Mouse (Mus musculus): ENCODE data around the gene Mier2. TPM values are rescaled to one million over a fixed set of nuclear protein-coding genes. Genes with fewer than 3 reads are reported as not detected.

The Mier2 gene
- total and polyA plus RNA-seq, 2 experiments from 2014 or later, result 43.3 to 95.6 TPM

DNA sequence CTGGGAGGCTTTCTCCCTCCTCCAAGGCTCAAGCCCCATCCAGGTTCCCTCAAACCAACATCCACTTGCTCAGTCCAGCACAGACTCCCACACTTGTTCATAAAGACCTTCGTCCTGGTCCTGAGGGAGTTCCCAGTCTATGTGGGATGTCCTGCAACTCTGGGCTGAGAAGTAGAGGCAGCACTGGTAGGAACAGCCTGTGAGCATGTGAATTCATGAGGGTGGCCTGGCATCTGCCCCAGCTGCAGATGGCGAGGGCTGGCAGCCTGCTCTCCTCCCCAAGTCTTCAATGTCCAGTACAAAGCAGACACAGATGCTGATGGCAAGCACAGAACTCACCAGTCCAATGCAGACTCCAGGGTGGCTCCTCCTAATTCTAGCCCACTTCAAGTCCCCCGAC, 16.7 kb downstream of the Mier2 start:
- 93% methylated on average over 3 of the region's 3 CpGs for WGBS
- H3K4me2 ChIP-seq (ENCODE audit: low read depth, low read length, poor library complexity, severe bottlenecking), result no peak overlapping the region
- peaks cover 39% of the 10 kb centered on the region for H3K36me3 ChIP-seq (ENCODE audit: insufficient read depth, low read length)
- no peaks in the 10 kb centered on the region for H3K4me1 ChIP-seq (ENCODE audit: insufficient read depth, low read length)
- ATAC-seq (ENCODE audit: low FRiP score) (no peak), DNase-seq (ENCODE audit: low spot score) (no peak)
- H3K27me3 ChIP-seq (ENCODE audit: insufficient read depth, low read length), result no peaks in the 10 kb centered on the region
- no peaks in the 10 kb centered on the region for H3K9me3 ChIP-seq (ENCODE audit: low read length)
- no peak overlapping the region for H3K4me3 ChIP-seq (ENCODE audit: low read depth, low read length)
- TF ChIP-seq CTCF (IDR thresholded peaks at IDR 0.05), result no peak
- no peak overlapping the region for H3K27ac ChIP-seq (ENCODE audit: low read depth, low read length)
- no peak overlapping the region for H3K9ac ChIP-seq (replicated peaks; ENCODE audit: low read length, poor library complexity, severe bottlenecking)

DNA sequence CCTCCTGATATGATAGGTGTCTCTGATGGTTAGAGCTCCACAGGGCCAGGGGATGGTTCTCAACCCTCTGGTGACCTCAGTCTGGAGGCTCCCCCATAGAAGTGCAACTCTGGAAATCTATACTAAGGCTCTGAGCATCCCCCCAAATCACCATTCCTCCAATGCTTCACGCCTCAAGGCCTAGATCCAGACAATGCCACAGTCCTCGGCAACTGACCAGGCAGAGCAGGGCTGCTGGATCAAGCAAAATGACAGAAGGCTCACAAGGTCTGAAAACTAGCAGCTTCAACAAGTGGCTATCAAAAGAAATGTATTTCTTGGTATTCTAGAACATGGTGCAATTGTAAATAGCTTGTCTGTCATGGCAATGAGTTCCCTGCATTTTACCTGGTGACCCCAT, 17.2 kb downstream of the Mier2 start:
- TF ChIP-seq CTCF (IDR thresholded peaks at IDR 0.05), result no peak
- H3K36me3 ChIP-seq (ENCODE audit: insufficient read depth, low read length), result peaks cover 35% of the 10 kb centered on the region
- DNase-seq (ENCODE audit: low spot score) (no peak), ATAC-seq (ENCODE audit: low FRiP score) (no peak)
- no peak overlapping the region for H3K9ac ChIP-seq (replicated peaks; ENCODE audit: low read length, poor library complexity, severe bottlenecking)
- H3K4me1 ChIP-seq (ENCODE audit: insufficient read depth, low read length), result no peaks in the 10 kb centered on the region
- no peak overlapping the region for H3K4me2 ChIP-seq (ENCODE audit: low read depth, low read length, poor library complexity, severe bottlenecking)
- no peak overlapping the region for H3K27ac ChIP-seq (ENCODE audit: low read depth, low read length)
- no peaks in the 10 kb centered on the region for H3K9me3 ChIP-seq (ENCODE audit: low read length)
- 80% methylated on average over 2 of the region's 2 CpGs for WGBS
- H3K4me3 ChIP-seq (ENCODE audit: low read depth, low read length), result no peak overlapping the region
- no peaks in the 10 kb centered on the region for H3K27me3 ChIP-seq (ENCODE audit: insufficient read depth, low read length)

DNA sequence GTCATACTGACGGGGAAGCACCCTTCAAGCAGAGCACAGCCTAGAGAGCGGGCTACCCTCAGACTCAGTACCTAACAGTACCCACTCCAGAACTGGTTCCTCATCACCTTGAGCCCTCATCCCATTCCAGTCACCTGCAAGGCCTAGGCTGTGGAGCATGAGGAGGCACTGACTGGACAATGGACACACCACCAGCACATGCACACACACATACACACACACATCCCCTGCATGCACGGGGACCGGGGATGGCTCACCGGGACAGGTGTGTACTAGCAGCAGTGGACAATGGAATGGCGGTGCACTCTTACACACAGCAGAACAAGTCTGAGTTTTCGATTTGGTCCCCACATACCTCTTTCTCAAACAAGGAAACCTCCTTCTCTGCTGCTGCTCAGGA, 17.7 kb downstream of the Mier2 start:
- Histone ChIP-seq H3K9me3 (ENCODE audit: low read length) (no peaks in the 10 kb centered on the region), H3K27me3 (ENCODE audit: insufficient read depth, low read length) (no peaks in the 10 kb centered on the region), H3K9ac (replicated peaks; ENCODE audit: low read length, poor library complexity, severe bottlenecking) (no peak overlapping the region), H3K4me1 (ENCODE audit: insufficient read depth, low read length) (no peaks in the 10 kb centered on the region), H3K27ac (ENCODE audit: low read depth, low read length) (no peak overlapping the region), H3K36me3 (ENCODE audit: insufficient read depth, low read length) (peaks cover 31% of the 10 kb centered on the region), H3K4me2 (ENCODE audit: low read depth, low read length, poor library complexity, severe bottlenecking) (no peak overlapping the region), H3K4me3 (ENCODE audit: low read depth, low read length) (no peak overlapping the region)
- 87% methylated on average over 7 of the region's 7 CpGs for WGBS
- no peak for TF ChIP-seq CTCF (IDR thresholded peaks at IDR 0.05)
- DNase-seq (ENCODE audit: low spot score) (no peak), ATAC-seq (ENCODE audit: low FRiP score) (no peak)

DNA sequence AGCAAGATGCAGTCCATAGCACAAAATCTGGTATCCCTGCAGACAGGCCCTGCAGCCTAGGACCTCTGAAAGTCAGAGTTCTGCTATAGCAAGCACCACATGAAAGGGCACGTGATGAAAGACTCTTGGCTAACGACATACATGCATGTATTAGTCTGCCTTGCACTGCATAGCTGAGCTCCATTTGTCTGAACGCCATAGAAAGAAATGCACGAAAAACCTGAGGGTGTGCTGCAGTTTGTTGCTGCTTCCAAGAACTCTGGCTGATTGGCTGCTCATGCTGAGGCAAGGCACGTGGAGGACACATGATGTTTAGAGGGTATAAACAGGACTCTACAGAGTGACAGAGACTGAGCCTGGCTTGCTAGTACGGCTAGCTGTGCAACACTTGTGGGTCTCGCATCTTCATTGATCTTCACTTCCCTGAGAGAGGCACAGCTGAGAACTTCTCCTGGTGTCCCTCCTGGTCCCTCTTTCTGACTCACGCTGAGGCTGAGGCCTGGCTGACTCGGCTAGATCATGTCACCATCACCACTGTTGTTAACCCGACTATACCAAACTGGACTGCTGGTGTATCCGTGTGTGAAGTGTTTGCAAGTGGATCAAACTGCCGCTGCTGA, 18.4 kb downstream of the Mier2 start:
- Histone ChIP-seq H3K9me3 (ENCODE audit: low read length) (no peaks in the 10 kb centered on the region), H3K4me1 (ENCODE audit: insufficient read depth, low read length) (no peaks in the 10 kb centered on the region), H3K9ac (replicated peaks; ENCODE audit: low read length, poor library complexity, severe bottlenecking) (no peak overlapping the region), H3K27ac (ENCODE audit: low read depth, low read length) (no peak overlapping the region), H3K4me3 (ENCODE audit: low read depth, low read length) (no peak overlapping the region), H3K4me2 (ENCODE audit: low read depth, low read length, poor library complexity, severe bottlenecking) (no peak overlapping the region), H3K27me3 (ENCODE audit: insufficient read depth, low read length) (no peaks in the 10 kb centered on the region), H3K36me3 (ENCODE audit: insufficient read depth, low read length) (peaks cover 25% of the 10 kb centered on the region)
- WGBS, result 76% methylated on average over 12 of the region's 12 CpGs
- ATAC-seq (ENCODE audit: low FRiP score) (no peak), DNase-seq (ENCODE audit: low spot score) (no peak)
- TF ChIP-seq CTCF (IDR thresholded peaks at IDR 0.05), result no peak

DNA sequence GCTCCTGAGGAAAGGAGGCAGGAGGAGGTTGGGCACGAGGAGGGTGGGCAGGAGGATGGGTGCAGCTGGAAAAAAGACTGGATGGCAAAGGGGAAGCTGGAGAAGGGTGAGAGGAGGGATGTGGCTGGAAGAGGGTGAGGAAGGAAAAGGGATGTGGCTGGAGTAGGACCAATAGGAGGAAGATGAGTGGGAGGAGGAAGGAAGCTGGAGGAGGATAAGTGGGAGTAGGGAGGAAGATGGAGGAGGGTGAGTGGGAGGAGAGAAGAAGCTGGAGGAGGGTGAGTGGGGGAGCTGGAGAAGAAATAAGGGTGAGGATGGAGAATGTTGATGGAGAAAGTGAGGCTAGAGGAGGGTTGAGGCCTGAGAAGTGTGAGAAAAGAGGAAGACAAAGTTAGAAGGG, 19.6 kb downstream of the Mier2 start:
- H3K4me1 ChIP-seq (ENCODE audit: insufficient read depth, low read length), result no peaks in the 10 kb centered on the region
- ATAC-seq (ENCODE audit: low FRiP score), result no peak

DNA sequence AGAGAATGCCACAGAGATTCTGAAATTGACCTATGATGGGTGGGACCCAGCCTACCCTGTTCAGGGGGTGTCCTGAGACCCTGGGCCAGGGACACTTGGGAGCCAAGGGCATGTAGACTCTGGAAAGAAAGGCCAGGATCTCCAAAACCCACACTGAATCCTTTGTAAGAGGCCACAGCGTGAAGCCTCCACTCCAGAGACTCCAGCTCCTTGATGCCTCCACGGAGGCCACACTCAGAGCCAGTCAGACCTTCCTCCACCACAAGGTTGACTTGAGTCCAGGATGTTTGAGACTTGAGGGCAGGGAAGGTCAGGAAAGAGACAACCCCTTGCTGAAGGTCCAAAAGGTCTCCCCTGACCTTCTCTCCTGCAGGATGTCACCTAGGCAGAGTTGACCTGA, 20.6 kb downstream of the Mier2 start:
- Histone ChIP-seq H3K4me2 (ENCODE audit: low read depth, low read length, poor library complexity, severe bottlenecking) (no peak overlapping the region), H3K9me3 (ENCODE audit: low read length) (no peaks in the 10 kb centered on the region), H3K27ac (ENCODE audit: low read depth, low read length) (no peak overlapping the region), H3K4me1 (ENCODE audit: insufficient read depth, low read length) (no peaks in the 10 kb centered on the region), H3K4me3 (ENCODE audit: low read depth, low read length) (no peak overlapping the region), H3K27me3 (ENCODE audit: insufficient read depth, low read length) (no peaks in the 10 kb centered on the region), H3K36me3 (ENCODE audit: insufficient read depth, low read length) (peaks cover 4% of the 10 kb centered on the region; the same call in 1 of the 2 replicates), H3K9ac (replicated peaks; ENCODE audit: low read length, poor library complexity, severe bottlenecking) (no peak overlapping the region)
- ATAC-seq (ENCODE audit: low FRiP score) (no peak), DNase-seq (ENCODE audit: low spot score) (no peak)
- TF ChIP-seq CTCF (IDR thresholded peaks at IDR 0.05), result no peak
- WGBS, result 87% methylated on average over 2 of the region's 2 CpGs

More for the DNA sequence above, 19.6 kb downstream of the Mier2 start:
- Histone ChIP-seq H3K9me3 (ENCODE audit: low read length) (no peaks in the 10 kb centered on the region), H3K36me3 (ENCODE audit: insufficient read depth, low read length) (peaks cover 14% of the 10 kb centered on the region), H3K4me2 (ENCODE audit: low read depth, low read length, poor library complexity, severe bottlenecking) (no peak overlapping the region), H3K27me3 (ENCODE audit: insufficient read depth, low read length) (no peaks in the 10 kb centered on the region), H3K9ac (replicated peaks; ENCODE audit: low read length, poor library complexity, severe bottlenecking) (no peak overlapping the region), H3K4me3 (ENCODE audit: low read depth, low read length) (no peak overlapping the region), H3K27ac (ENCODE audit: low read depth, low read length) (no peak overlapping the region)
- TF ChIP-seq CTCF (IDR thresholded peaks at IDR 0.05), result no peak
- 68% methylated on average over 1 of the region's 1 CpGs for WGBS
- DNase-seq (ENCODE audit: low spot score), result no peak
